Mouse (Mus musculus) CH12.LX (cell line): ENCODE data around the gene Naa80. TPM values are rescaled to one million over a fixed set of nuclear protein-coding genes. Genes with fewer than 3 reads are reported as not detected.

Experiments used
- DNase-seq: peaks from one replicate; pipeline ENCODE4 v3.0.0-alpha.2; 2013; ENCODE audit errors: extremely low read depth
- H3K27ac ChIP-seq: 2 replicates; pipeline ENCODE4 v1.5.1; 2012; ENCODE audit warnings: low read depth, mild to moderate bottlenecking, control low read depth, moderate library complexity; ENCODE audit not compliant: insufficient read depth
- H3K27me3 ChIP-seq: replicated peaks from 2 replicates; pipeline ENCODE3; 2012; ENCODE audit warnings: inconsistent platforms
- H3K36me3 ChIP-seq, 2 experiments: replicated peaks in 1 of 2; 2 replicates each; pipeline versions ENCODE3 to v1.6.1; 2012; ENCODE audit warnings: inconsistent platforms in 1 of 2, low read length in 1 of 2, mild to moderate bottlenecking in 1 of 2, mixed read lengths in 1 of 2, moderate library complexity in 1 of 2; ENCODE audit not compliant: control insufficient read depth in 1 of 2, insufficient read depth in 1 of 2
- H3K4me1 ChIP-seq, 2 experiments: 2 replicates each; pipeline ENCODE4 v1.6.1; 2012; ENCODE audit warnings: inconsistent platforms in 1 of 2, moderate library complexity in 1 of 2; ENCODE audit not compliant: insufficient read depth in 2 of 2, control insufficient read depth in 1 of 2
- H3K4me2 ChIP-seq: 2 replicates; pipeline ENCODE4 v1.6.1; 2012; ENCODE audit warnings: low read depth, mild to moderate bottlenecking, control low read depth; ENCODE audit not compliant: poor library complexity, insufficient read depth, severe bottlenecking
- H3K4me3 ChIP-seq, 3 experiments: fragments of 150-350 bp in 1 of 3; sonication (generic) in 1 of 3; replicated peaks in 1 of 3; 2 replicates each; pipeline versions ENCODE3 to v1.5.1; 2011 to 2012; ENCODE audit warnings: low read depth in 2 of 3, low read length in 2 of 3, mild to moderate bottlenecking in 2 of 3, moderate library complexity in 2 of 3, control low read depth in 1 of 3, improper control_type of control experiment in 1 of 3, inconsistent platforms in 1 of 3, mixed read lengths in 1 of 3; ENCODE audit not compliant: poor library complexity in 1 of 3
- H3K79me2 ChIP-seq: replicated peaks from 2 replicates; pipeline ENCODE4 v1.6.1; 2012; ENCODE audit warnings: mild to moderate bottlenecking, moderate library complexity; ENCODE audit not compliant: control insufficient read depth, poor library complexity, insufficient read depth, severe bottlenecking; ENCODE audit errors: extremely low read depth
- H3K9ac ChIP-seq: 2 replicates; pipeline ENCODE4 v1.6.1; 2012; ENCODE audit warnings: low read depth, mild to moderate bottlenecking, control low read depth, moderate library complexity; ENCODE audit not compliant: insufficient read depth
- H3K9me3 ChIP-seq: replicated peaks from 2 replicates; pipeline ENCODE3; 2012; ENCODE audit warnings: low read length, inconsistent platforms, mixed read lengths
- BHLHE40 ChIP-seq: IDR thresholded peaks from 2 replicates; pipeline ENCODE4 v1.6.1; 2011; ENCODE audit warnings: mild to moderate bottlenecking, low read depth, low read length, improper control_type of control experiment
- CHD2 ChIP-seq: IDR thresholded peaks from 2 replicates; pipeline ENCODE4 v1.6.1; 2011; ENCODE audit warnings: low read length, improper control_type of control experiment
- CTCF ChIP-seq, 2 experiments: IDR thresholded peaks in 1 of 2; conservative IDR thresholded peaks in 1 of 2; 2 replicates each; pipeline ENCODE4 v1.5.1; 2011 to 2012; ENCODE audit warnings: low read depth in 2 of 2, low read length in 2 of 2, improper control_type of control experiment in 1 of 2, inconsistent platforms in 1 of 2, mild to moderate bottlenecking in 1 of 2, moderate library complexity in 1 of 2
- E2F4 ChIP-seq: IDR thresholded peaks from 2 replicates; pipeline ENCODE4 v1.6.1; 2011; ENCODE audit warnings: low read depth, low read length, improper control_type of control experiment; ENCODE audit not compliant: insufficient replicate concordance
- ELF1 ChIP-seq: IDR thresholded peaks from 2 replicates; pipeline ENCODE4 v1.6.1; 2014; ENCODE audit warnings: low read depth, mild to moderate bottlenecking, inconsistent platforms, low read length, improper control_type of control experiment
- EP300 ChIP-seq: IDR thresholded peaks from 2 replicates; pipeline ENCODE4 v1.6.1; 2011; ENCODE audit warnings: low read length, improper control_type of control experiment
- ETS1 ChIP-seq: conservative IDR thresholded peaks from 2 replicates; pipeline ENCODE4 v1.6.1; 2012; ENCODE audit warnings: low read depth, mild to moderate bottlenecking, inconsistent platforms, low read length, improper control_type of control experiment, moderate library complexity
- IRF4 ChIP-seq: IDR thresholded peaks from 2 replicates; pipeline ENCODE4 v1.6.1; 2014; ENCODE audit warnings: low read depth, mild to moderate bottlenecking, inconsistent platforms, low read length, improper control_type of control experiment
- JUN ChIP-seq: IDR thresholded peaks from 2 replicates; pipeline ENCODE4 v1.6.1; 2011; ENCODE audit warnings: low read depth, mild to moderate bottlenecking, low read length, improper control_type of control experiment, moderate library complexity; ENCODE audit not compliant: insufficient read depth
- KAT2A ChIP-seq: IDR thresholded peaks from 2 replicates; pipeline ENCODE4 v1.6.1; 2012; ENCODE audit warnings: low read length, improper control_type of control experiment, inconsistent platforms; ENCODE audit not compliant: insufficient replicate concordance
- MAZ ChIP-seq: IDR thresholded peaks from 2 replicates; pipeline ENCODE4 v1.6.1; 2012; ENCODE audit warnings: low read depth, mild to moderate bottlenecking, inconsistent platforms, low read length, improper control_type of control experiment, moderate library complexity
- MYC ChIP-seq: IDR thresholded peaks from 2 replicates; pipeline ENCODE4 v1.6.1; 2011; ENCODE audit warnings: low read depth, mild to moderate bottlenecking, improper control_type of control experiment, low read length
- NRF1 ChIP-seq: IDR thresholded peaks from 2 replicates; pipeline ENCODE4 v1.6.1; 2014; ENCODE audit warnings: low read depth, mild to moderate bottlenecking, inconsistent platforms, low read length, improper control_type of control experiment, moderate library complexity
- PAX5 ChIP-seq: IDR thresholded peaks from 2 replicates; pipeline ENCODE4 v1.6.1; 2012; ENCODE audit warnings: low read length, inconsistent platforms, mixed read lengths
- POLR2A ChIP-seq: IDR thresholded peaks from 2 replicates; pipeline ENCODE4 v1.6.1; 2011; ENCODE audit warnings: low read depth, mild to moderate bottlenecking, improper control_type of control experiment, low read length
- POLR2AphosphoS2 ChIP-seq: IDR thresholded peaks from 2 replicates; pipeline ENCODE4 v1.6.1; 2011; ENCODE audit warnings: low read depth, low read length, improper control_type of control experiment
- RCOR1 ChIP-seq: conservative IDR thresholded peaks from 2 replicates; pipeline ENCODE4 v1.6.1; 2012; ENCODE audit warnings: low read depth, mild to moderate bottlenecking, inconsistent platforms, low read length, improper control_type of control experiment
- SIN3A ChIP-seq: IDR thresholded peaks from 2 replicates; pipeline ENCODE4 v1.6.1; 2012; ENCODE audit warnings: low read length, improper control_type of control experiment, inconsistent platforms
- SMC3 ChIP-seq: IDR thresholded peaks from 2 replicates; pipeline ENCODE4 v1.6.1; 2011; ENCODE audit warnings: low read depth, low read length, improper control_type of control experiment
- TBP ChIP-seq: conservative IDR thresholded peaks from 2 replicates; pipeline ENCODE4 v1.6.1; 2011; ENCODE audit warnings: low read depth, low read length, improper control_type of control experiment
- UBTF ChIP-seq: IDR thresholded peaks from 2 replicates; pipeline ENCODE4 v1.6.1; 2012; ENCODE audit warnings: low read depth, mild to moderate bottlenecking, inconsistent platforms, low read length, improper control_type of control experiment, moderate library complexity
- USF1 ChIP-seq: IDR thresholded peaks from 2 replicates; pipeline ENCODE4 v1.6.1; 2014; ENCODE audit warnings: low read depth, mild to moderate bottlenecking, inconsistent platforms, low read length, improper control_type of control experiment
- USF2 ChIP-seq: conservative IDR thresholded peaks from 2 replicates; pipeline ENCODE4 v1.6.1; 2011; ENCODE audit warnings: low read depth, low read length, improper control_type of control experiment
- ZC3H11A ChIP-seq: IDR thresholded peaks from 2 replicates; pipeline ENCODE4 v1.6.1; 2012; ENCODE audit warnings: low read depth, mild to moderate bottlenecking, inconsistent platforms, low read length, improper control_type of control experiment
- dilution Hi-C: fragments of 300-500 bp; cut with MboI; formaldehyde crosslinking; loops from 2 replicates; pipeline ENCODE4 v1.14.3; 2020; ENCODE audit warnings: low sequenced_read_pairs; ENCODE audit not compliant: extremely low pct_unique_long_range_greater_than_20kb, extremely low pct_ligation_motif_present
- in situ Hi-C: fragments of 300-500 bp; cut with MboI; formaldehyde crosslinking; loops from 3 replicates; pipeline ENCODE4 v1.14.3; 2019; ENCODE audit warnings: low sequenced_read_pairs, low pct_ligation_motif_present, low pct_unique_long_range_greater_than_20kb, mixed read lengths
- polyA plus RNA-seq: library from polyadenylated mRNA; unstranded; fragments of >175 nt; gene quantifications from 2 replicates; pipeline ENCODE4 v1.2.1, GENCODE M21; 2012; ENCODE audit warnings: low read depth; ENCODE audit not compliant: insufficient read length
- total RNA-seq, 2 experiments: library from RNA; depleted of rRNA; stranded (reverse); fragments of 300-350 nt in 1 of 2; fragments of >200 nt in 1 of 2; gene quantifications; 2 replicates each; pipeline ENCODE4 v1.2.3; 2012 to 2014

Naa80 gene
- total and polyA plus RNA-seq, 3 experiments, result 1.7 to 9.3 (median 4.8) TPM

DNA sequence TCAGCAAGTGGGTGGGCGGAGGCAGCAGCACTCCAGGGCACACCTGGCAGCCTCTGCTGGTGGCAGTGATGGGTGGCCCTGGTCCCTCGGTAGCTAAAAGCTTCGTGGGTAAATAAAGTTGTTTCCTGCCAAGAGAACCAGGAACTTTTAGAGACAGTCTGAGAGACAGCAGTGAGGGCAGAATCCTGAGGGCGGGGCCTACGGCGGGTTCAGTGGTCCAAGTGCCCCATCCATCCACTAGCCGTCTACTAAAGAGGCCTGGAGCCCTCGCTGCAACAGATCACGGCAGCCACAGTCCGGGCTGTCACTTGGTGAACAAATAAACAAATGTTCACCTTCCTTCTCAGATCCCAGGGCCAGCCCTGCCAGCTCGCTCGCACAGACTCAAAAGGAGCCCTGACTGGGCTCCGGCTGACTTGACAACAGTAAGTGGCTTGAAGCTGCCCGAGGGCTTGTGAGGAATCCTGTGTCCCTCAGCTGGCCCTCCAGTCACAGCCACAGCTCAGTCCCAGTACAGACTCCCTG lies 51.3 kb downstream of the Naa80 start:
- H3K4me1 ChIP-seq, result peaks cover 29 to 74% of the 10 kb centered on the region in 2 experiments
- in situ Hi-C loops (no loop called here), dilution Hi-C loops (no loop called here)
- H3K9me3 ChIP-seq, result no peaks in the 10 kb centered on the region
- H3K27me3 ChIP-seq, result no peaks in the 10 kb centered on the region
- H3K27ac ChIP-seq, result peak overlapping the region; percentile 68
- peaks cover 80% of the 10 kb centered on the region for H3K79me2 ChIP-seq
- peaks cover 22 to 58% of the 10 kb centered on the region in 2 experiments for H3K36me3 ChIP-seq
- peak overlapping the region; percentile 39 for H3K9ac ChIP-seq
- no peak for TF ChIP-seq IRF4
- TF ChIP-seq JUN, result no peak
- TF ChIP-seq SIN3A, result no peak
- TF ChIP-seq TBP, result no peak
- no peak for TF ChIP-seq ZC3H11A
- no peak for TF ChIP-seq CHD2
- no peak for DNase-seq
- peak overlapping the region; percentile 56 for H3K4me2 ChIP-seq
- peak overlapping the region in 2 of 3 experiments; percentile 52 to 59 for H3K4me3 ChIP-seq

GRCm38 (mm10) chr9:107630576-107630975 lies 51.9 kb downstream of the Naa80 start:
- H3K36me3 ChIP-seq, result peaks cover 17 to 52% of the 10 kb centered on the region in 2 experiments
- no peaks in the 10 kb centered on the region for H3K9me3 ChIP-seq
- H3K27ac ChIP-seq, result no peak overlapping the region; the same call in 1 of the 2 replicates
- in situ Hi-C loops, result no loop called here
- no peak overlapping the region for H3K4me3 ChIP-seq
- dilution Hi-C loops, result no loop called here
- no peaks in the 10 kb centered on the region for H3K27me3 ChIP-seq
- TF ChIP-seq E2F4 (no peak), POLR2AphosphoS2 (no peak), CHD2 (no peak), SMC3 (no peak), IRF4 (no peak), PAX5 (no peak), EP300 (no peak), CTCF (conservative IDR thresholded peaks at IDR 0.05 in 1 of 2, IDR thresholded peaks at IDR 0.05 in 1 of 2; ENCODE audit: low read depth in 2 of 2, low read length in 2 of 2) (no peak), USF1 (no peak), JUN (no peak), KAT2A (no peak), BHLHE40 (no peak)
- H3K4me1 ChIP-seq, result peaks cover 26 to 69% of the 10 kb centered on the region in 2 experiments
- peak overlapping the region; percentile 39; the same call in 1 of the 2 replicates for H3K9ac ChIP-seq
- H3K4me2 ChIP-seq, result no peak overlapping the region
- peaks cover 81% of the 10 kb centered on the region for H3K79me2 ChIP-seq
- no peak for DNase-seq

GRCm38 (mm10) chr9:107631311-107631826 lies 52.7 kb downstream of the Naa80 start:
- TF ChIP-seq CHD2 (no peak), ELF1 (no peak), ZC3H11A (no peak), UBTF (no peak), MYC (no peak), POLR2A (no peak), MAZ (no peak), KAT2A (no peak), POLR2AphosphoS2 (no peak), JUN (no peak), RCOR1 (no peak), NRF1 (no peak), ETS1 (no peak), TBP (no peak), USF2 (no peak)
- TF ChIP-seq, all 38 proteins: peak for 0
- in situ Hi-C loops (no loop called here), dilution Hi-C loops (no loop called here)
- peaks cover 77% of the 10 kb centered on the region for H3K79me2 ChIP-seq
- H3K4me1 ChIP-seq, result peaks cover 26 to 68% of the 10 kb centered on the region in 2 experiments
- no peaks in the 10 kb centered on the region for H3K27me3 ChIP-seq
- no peak overlapping the region for H3K9ac ChIP-seq
- H3K4me2 ChIP-seq, result no peak overlapping the region
- no peak for DNase-seq
- H3K4me3 ChIP-seq, result no peak overlapping the region
- peaks cover 12 to 44% of the 10 kb centered on the region in 2 experiments for H3K36me3 ChIP-seq
- no peaks in the 10 kb centered on the region for H3K9me3 ChIP-seq
- H3K27ac ChIP-seq, result no peak overlapping the region
